Mouse (Mus musculus) heart, postnatal 0 days (tissue): ENCODE measurements around the gene Spaca4. TPM values are rescaled to one million over a fixed set of nuclear protein-coding genes. Genes with fewer than 3 reads are reported as not detected.
A peak's percentile ranks its signal among the peaks of the same experiment; 100 is the strongest.

Experiments
- ATAC-seq: fragments of 200-750 bp; cut with Nextera tagmentation; 2 replicates; pipeline ENCODE4 v1.8.0; 2017; ENCODE audit warnings: low read depth, moderate number of reproducible peaks, moderate library complexity; ENCODE audit not compliant: insufficient read depth
- DNase-seq: peaks from one replicate; pipeline ENCODE4 v3.0.0-alpha.2; 2016; ENCODE audit warnings: low spot score
- H3K27ac ChIP-seq: fragments of 300-500 bp; sonication (generic); 2 replicates; pipeline ENCODE4 v1.5.1; 2014; ENCODE audit warnings: low read depth, mild to moderate bottlenecking
- H3K27me3 ChIP-seq: fragments of 300-500 bp; sonication (generic); 2 replicates; pipeline ENCODE4 v1.6.1; 2014; ENCODE audit warnings: low read length, mixed read lengths; ENCODE audit not compliant: control insufficient read depth, insufficient read depth
- H3K36me3 ChIP-seq: fragments of 300-500 bp; sonication (generic); replicated peaks from 2 replicates; pipeline ENCODE4 v1.6.1; 2014; ENCODE audit warnings: low read length, mixed read lengths; ENCODE audit not compliant: control insufficient read depth, insufficient read depth
- H3K4me1 ChIP-seq: fragments of 300-500 bp; sonication (generic); 2 replicates; pipeline ENCODE4 v1.6.1; 2014; ENCODE audit warnings: antibody characterized with exemption; ENCODE audit not compliant: control insufficient read depth, insufficient read depth
- H3K4me2 ChIP-seq: fragments of 300-500 bp; sonication (generic); 2 replicates; pipeline ENCODE4 v1.6.1; 2014; ENCODE audit warnings: low read depth, mild to moderate bottlenecking, low read length, moderate library complexity
- H3K4me3 ChIP-seq: fragments of 300-500 bp; sonication (generic); 2 replicates; pipeline ENCODE4 v1.5.1; 2014; ENCODE audit warnings: low read depth, low read length
- H3K9ac ChIP-seq: fragments of 300-500 bp; sonication (generic); replicated peaks from 2 replicates; pipeline ENCODE4 v1.6.1; 2014; ENCODE audit warnings: low read depth, low read length, mixed read lengths
- H3K9me3 ChIP-seq: fragments of 300-500 bp; sonication (generic); replicated peaks from 2 replicates; pipeline ENCODE4 v1.6.1; 2016; ENCODE audit warnings: low read length; ENCODE audit not compliant: control insufficient read depth
- CTCF ChIP-seq: IDR thresholded peaks from 2 replicates; pipeline ENCODE4 v1.5.1; 2016; ENCODE audit warnings: antibody characterized with exemption, control low read depth, low read depth
- EP300 ChIP-seq: IDR thresholded peaks from 2 replicates; pipeline ENCODE4 v1.6.1; 2016; ENCODE audit warnings: antibody characterized with exemption, low read depth
- WGBS: fragments of 180-500 bp; shearing (Covaris S2); extraction: QIAGEN DNeasy Blood & Tissue Kit; methylation state at CpG from one replicate; pipeline ENCODE4 v1.1.7; 2014; 5-methylcytosine and 5-hydroxymethylcytosine counted together
- polyA plus RNA-seq: library from polyadenylated mRNA; unstranded; fragments of >200 nt; fragmentation: Nextera tagmentation; extraction: Ambion mirVana; gene quantifications from 2 replicates; pipeline ENCODE4 v1.2.1, GENCODE M21; 2015
- total RNA-seq: library from RNA; depleted of rRNA; stranded (reverse); fragments of >200 nt; gene quantifications from 2 replicates; pipeline ENCODE4 v1.2.3, GENCODE M21; 2014; ENCODE audit warnings: low replicate concordance

Spaca4 gene
- total and polyA plus RNA-seq, 2 experiments from 2014 or later: not detected

DNA sequence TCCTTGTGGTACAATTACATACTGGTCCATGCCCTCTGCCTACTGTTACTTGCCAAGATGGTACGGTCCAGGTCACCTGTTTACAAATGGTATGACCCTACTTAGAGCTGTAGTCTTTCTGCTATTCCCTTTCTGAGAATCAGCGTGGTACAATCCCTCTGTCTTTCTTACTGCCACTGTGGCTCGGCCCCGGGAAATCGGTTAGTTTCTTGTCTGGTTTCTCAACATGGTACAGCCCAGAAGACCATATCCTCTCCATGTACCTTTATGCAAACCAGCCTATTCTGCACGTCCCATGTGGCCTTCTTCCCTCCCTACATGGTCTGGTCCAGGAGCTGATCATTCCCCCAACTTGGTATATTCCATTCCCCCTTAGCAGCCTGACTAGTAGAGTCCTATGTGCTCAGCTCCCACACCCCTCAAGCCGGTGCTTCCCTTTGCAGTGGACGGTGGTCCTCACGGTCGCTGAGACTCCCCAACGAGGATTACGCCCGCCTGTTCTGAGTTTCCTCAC, 21.5 kb downstream of the Spaca4 start:
- Histone ChIP-seq H3K9ac (peak overlapping the region; percentile 64), H3K4me3 (peak overlapping the region; percentile 77), H3K9me3 (no peaks in the 10 kb centered on the region), H3K36me3 (no peaks in the 10 kb centered on the region), H3K4me2 (peak overlapping the region; percentile 96), H3K27ac (peak overlapping the region; percentile 93), H3K4me1 (peaks cover 35% of the 10 kb centered on the region), H3K27me3 (peaks cover 14% of the 10 kb centered on the region)
- ATAC-seq: peak; percentile 57
- WGBS: 1% methylated on average over 13 of the region's 13 CpGs
- TF ChIP-seq EP300 (no peak), CTCF (no peak)
- DNase-seq: peak; percentile 87

DNA sequence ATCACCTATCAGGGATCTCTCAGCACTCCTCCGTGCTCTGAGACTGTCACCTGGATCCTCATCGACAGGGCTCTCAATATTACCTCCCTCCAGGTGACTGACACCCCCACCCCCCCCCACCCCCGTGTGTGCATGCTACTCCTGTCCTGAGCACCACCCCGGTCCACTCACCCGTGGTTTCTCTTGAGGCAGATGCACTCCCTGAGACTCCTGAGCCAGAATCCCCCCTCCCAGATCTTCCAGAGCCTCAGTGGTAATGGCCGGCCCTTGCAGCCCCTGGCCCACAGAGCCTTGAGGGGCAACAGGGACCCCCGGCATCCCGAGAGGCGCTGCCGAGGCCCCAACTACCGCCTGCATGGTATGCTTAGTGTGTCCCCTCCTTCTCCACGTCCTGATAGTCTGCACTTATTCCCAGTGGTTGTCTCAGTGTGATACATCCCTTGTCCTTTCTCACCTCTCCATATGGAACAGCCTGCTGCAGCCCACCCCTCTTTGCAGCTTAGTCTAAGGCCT, 22.0 kb downstream of the Spaca4 start:
- 36% methylated on average over 12 of the region's 12 CpGs for WGBS
- peak overlapping the region; percentile 64; the same call in 1 of the 2 replicates for H3K9ac ChIP-seq
- H3K36me3 ChIP-seq: no peaks in the 10 kb centered on the region
- peaks cover 20% of the 10 kb centered on the region for H3K27me3 ChIP-seq
- H3K4me1 ChIP-seq: peaks cover 32% of the 10 kb centered on the region
- H3K9me3 ChIP-seq: no peaks in the 10 kb centered on the region
- H3K4me2 ChIP-seq: peak overlapping the region; percentile 96
- peak overlapping the region; percentile 93 for H3K27ac ChIP-seq
- no peak for TF ChIP-seq CTCF
- TF ChIP-seq EP300: no peak
- ATAC-seq: no peak
- no peak for DNase-seq
- peak overlapping the region; percentile 77 for H3K4me3 ChIP-seq

DNA sequence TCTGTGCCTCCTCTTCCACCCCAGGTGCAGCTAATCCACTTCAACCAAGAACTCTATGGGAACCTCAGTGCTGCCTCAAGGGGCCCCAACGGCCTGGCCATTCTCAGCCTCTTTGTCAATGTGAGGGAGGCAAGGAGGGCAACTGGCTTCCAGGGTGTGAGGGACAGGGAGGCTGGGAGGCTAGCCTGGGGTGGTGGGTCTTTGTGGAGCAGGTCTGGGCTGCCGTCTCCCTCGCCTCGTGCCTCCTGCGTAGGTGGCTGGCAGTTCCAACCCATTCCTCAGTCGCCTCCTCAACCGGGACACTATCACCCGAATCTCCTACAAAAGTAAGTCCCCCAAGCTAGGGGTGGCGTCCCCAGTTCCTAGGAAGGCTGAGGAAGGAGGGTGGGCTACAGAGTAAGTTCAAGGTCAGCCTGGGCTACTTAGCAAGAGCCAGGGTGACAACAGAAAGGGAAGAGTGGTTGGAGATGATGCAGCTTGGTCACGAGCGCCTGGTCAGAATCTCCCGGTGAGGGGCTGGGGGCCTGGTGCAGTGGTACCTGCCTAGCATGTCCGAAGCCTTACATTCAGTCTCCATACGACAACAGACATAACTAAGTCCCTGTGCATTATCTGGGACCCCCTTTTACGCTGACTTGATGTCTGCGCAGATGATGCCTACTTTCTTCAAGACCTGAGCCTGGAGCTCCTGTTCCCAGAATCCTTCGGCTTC, 22.6 kb downstream of the Spaca4 start:
- TF ChIP-seq CTCF (no peak), EP300 (no peak)
- H3K9ac ChIP-seq: no peak overlapping the region
- no peak overlapping the region for H3K4me3 ChIP-seq
- no peak for ATAC-seq
- H3K36me3 ChIP-seq: no peaks in the 10 kb centered on the region
- H3K4me1 ChIP-seq: peaks cover 26% of the 10 kb centered on the region
- DNase-seq: no peak
- WGBS: 87% methylated on average over 17 of the region's 17 CpGs
- H3K27me3 ChIP-seq: peaks cover 24% of the 10 kb centered on the region
- no peak overlapping the region for H3K4me2 ChIP-seq
- H3K9me3 ChIP-seq: no peaks in the 10 kb centered on the region
- H3K27ac ChIP-seq: no peak overlapping the region

DNA sequence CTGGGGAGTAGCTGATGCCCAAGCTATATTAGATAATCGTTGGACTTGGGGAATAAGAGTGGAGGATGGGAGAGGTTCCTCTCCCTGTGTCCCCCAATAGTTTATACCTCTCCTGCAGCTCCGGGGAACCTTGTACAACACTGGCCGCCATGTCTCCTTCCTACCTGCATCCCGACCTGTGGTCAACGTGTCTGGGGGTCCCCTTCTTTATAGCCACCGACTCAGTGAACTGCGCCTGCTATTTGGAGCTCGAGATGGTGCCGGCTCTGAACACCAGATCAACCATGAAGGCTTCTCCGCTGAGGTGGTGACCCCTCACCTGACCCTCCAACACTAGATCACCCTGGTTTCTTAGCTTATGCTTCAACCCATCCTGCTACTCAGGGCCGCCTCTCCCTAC, 23.3 kb downstream of the Spaca4 start:
- TF ChIP-seq EP300 (no peak), CTCF (no peak)
- ATAC-seq (no peak), DNase-seq (no peak)
- H3K9ac ChIP-seq: no peak overlapping the region
- no peak overlapping the region for H3K27ac ChIP-seq
- peaks cover 22% of the 10 kb centered on the region for H3K4me1 ChIP-seq
- H3K36me3 ChIP-seq: no peaks in the 10 kb centered on the region
- H3K9me3 ChIP-seq: no peaks in the 10 kb centered on the region
- H3K4me3 ChIP-seq: no peak overlapping the region
- H3K4me2 ChIP-seq: no peak overlapping the region
- WGBS: 84% methylated on average over 11 of the region's 11 CpGs
- H3K27me3 ChIP-seq: peaks cover 24% of the 10 kb centered on the region

DNA sequence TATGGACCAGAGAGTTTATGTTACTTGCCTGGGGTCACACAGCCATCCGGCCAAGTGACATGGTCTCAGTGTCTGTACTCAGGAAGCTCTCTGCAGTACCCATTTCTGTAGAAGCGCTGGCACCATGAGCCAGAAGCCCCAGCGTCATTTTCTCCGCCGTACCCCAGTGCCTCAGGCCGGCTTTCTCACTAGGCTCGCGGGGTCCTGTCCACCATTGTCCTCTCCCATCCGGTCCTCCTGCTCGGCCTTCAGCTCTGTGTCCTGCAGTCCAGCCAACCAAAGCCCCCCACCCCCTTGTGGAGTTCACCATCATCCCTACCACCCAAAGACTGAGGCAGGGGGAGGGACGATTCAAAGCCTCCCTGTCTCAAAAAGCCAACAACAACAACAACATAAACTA, 24.0 kb downstream of the Spaca4 start:
- no peak for DNase-seq
- peaks cover 19% of the 10 kb centered on the region for H3K4me1 ChIP-seq
- H3K4me2 ChIP-seq: no peak overlapping the region

More for the DNA sequence above, 24.0 kb downstream of the Spaca4 start:
- H3K9me3 ChIP-seq: no peaks in the 10 kb centered on the region
- ATAC-seq: no peak
- H3K27ac ChIP-seq: no peak overlapping the region
- WGBS: 94% methylated on average over 11 of the region's 11 CpGs
- H3K4me3 ChIP-seq: no peak overlapping the region
- H3K9ac ChIP-seq: no peak overlapping the region
- TF ChIP-seq CTCF: no peak
- TF ChIP-seq EP300: no peak
- no peaks in the 10 kb centered on the region for H3K36me3 ChIP-seq
- H3K27me3 ChIP-seq: peaks cover 24% of the 10 kb centered on the region
